Mouse (Mus musculus) midbrain, postnatal 0 days (tissue): ENCODE data around the gene Sp7. TPM values are rescaled to one million over a fixed set of nuclear protein-coding genes. Genes with fewer than 3 reads are reported as not detected.
A peak's percentile ranks its signal among the peaks of the same experiment; 100 is the strongest.

Experiments used
- ATAC-seq: fragments of 200-750 bp; cut with Nextera tagmentation; 2 replicates; pipeline ENCODE4 v1.8.0; 2017; ENCODE audit warnings: moderate number of reproducible peaks, mild to moderate bottlenecking, moderate TSS enrichment, moderate library complexity; ENCODE audit not compliant: low FRiP score
- DNase-seq: peaks from one replicate; pipeline ENCODE4 v3.0.0-alpha.2; 2015; ENCODE audit warnings: low spot score
- H3K27ac ChIP-seq: fragments of 300-500 bp; sonication (generic); 2 replicates; pipeline ENCODE4 v1.5.1; 2014; ENCODE audit warnings: low read depth, mild to moderate bottlenecking, low read length, mixed read lengths
- H3K27me3 ChIP-seq: fragments of 300-500 bp; sonication (generic); 2 replicates; pipeline ENCODE4 v1.6.1; 2014; ENCODE audit warnings: low read length, control low read depth, mixed read lengths; ENCODE audit not compliant: insufficient read depth
- H3K36me3 ChIP-seq: fragments of 300-500 bp; sonication (generic); 2 replicates; pipeline ENCODE4 v1.6.1; 2014; ENCODE audit warnings: low read length, control low read depth, mixed read lengths; ENCODE audit not compliant: insufficient read depth
- H3K4me1 ChIP-seq: fragments of 300-500 bp; sonication (generic); 2 replicates; pipeline ENCODE4 v1.6.1; 2014; ENCODE audit warnings: mild to moderate bottlenecking, control low read depth, antibody characterized with exemption, low read length, mixed read lengths; ENCODE audit not compliant: insufficient read depth
- H3K4me2 ChIP-seq: fragments of 300-500 bp; sonication (generic); 2 replicates; pipeline ENCODE4 v1.6.1; 2014; ENCODE audit warnings: low read depth, mild to moderate bottlenecking, low read length, mixed read lengths; ENCODE audit not compliant: poor library complexity, severe bottlenecking
- H3K4me3 ChIP-seq: fragments of 300-500 bp; sonication (generic); 2 replicates; pipeline ENCODE4 v1.5.1; 2014; ENCODE audit warnings: low read depth, mild to moderate bottlenecking, low read length, moderate library complexity
- H3K9ac ChIP-seq: fragments of 300-500 bp; sonication (generic); replicated peaks from 2 replicates; pipeline ENCODE4 v1.6.1; 2014; ENCODE audit warnings: mild to moderate bottlenecking, low read length, moderate library complexity, mixed read lengths; ENCODE audit not compliant: poor library complexity, severe bottlenecking
- H3K9me3 ChIP-seq: fragments of 300-500 bp; sonication (generic); 2 replicates; pipeline ENCODE4 v1.6.1; 2016; ENCODE audit warnings: low read length, control low read depth
- CTCF ChIP-seq: IDR thresholded peaks from 2 replicates; pipeline ENCODE4 v1.5.1; 2016; ENCODE audit warnings: antibody characterized with exemption, mild to moderate bottlenecking
- WGBS: fragments of 180-500 bp; shearing (Covaris S2); extraction: QIAGEN DNeasy Blood & Tissue Kit; methylation state at CpG from one replicate; pipeline ENCODE4 v1.1.7; 2014; 5-methylcytosine and 5-hydroxymethylcytosine counted together
- polyA plus RNA-seq: library from polyadenylated mRNA; unstranded; fragments of >200 nt; fragmentation: Nextera tagmentation; extraction: Ambion mirVana; gene quantifications from 2 replicates; pipeline ENCODE4 v1.2.1, GENCODE M21; 2015
- total RNA-seq: library from RNA; depleted of rRNA; stranded (reverse); fragments of >200 nt; gene quantifications from 2 replicates; pipeline ENCODE4 v1.2.3, GENCODE M21; 2014

Gene Sp7
- total and polyA plus RNA-seq, 2 experiments from 2014 or later: 0.10 to 0.60 TPM

GRCm38 (mm10) chr15:102356501-102357325 lies 10.3 kb downstream of the Sp7 start:
- no peak for TF ChIP-seq CTCF
- Histone ChIP-seq H3K9ac (no peak overlapping the region), H3K4me2 (no peak overlapping the region), H3K4me1 (peaks cover 10% of the 10 kb centered on the region), H3K4me3 (no peak overlapping the region), H3K27me3 (peaks cover 36% of the 10 kb centered on the region), H3K27ac (0 out of 2 replicates have a peak overlapping the region, but pooled peaks have one; percentile 32), H3K9me3 (no peaks in the 10 kb centered on the region), H3K36me3 (no peaks in the 10 kb centered on the region)
- no peak for ATAC-seq
- no peak for DNase-seq
- 39% methylated on average over 16 of the region's 16 CpGs for WGBS

- Histone ChIP-seq H3K4me1 (peaks cover 12% of the 10 kb centered on the region), H3K36me3 (no peaks in the 10 kb centered on the region), H3K4me2 (peak overlapping the region; percentile 97), H3K27ac (peak overlapping the region; percentile 32; the same call in 1 of the 2 replicates), H3K9me3 (no peaks in the 10 kb centered on the region), H3K27me3 (peaks cover 36% of the 10 kb centered on the region), H3K9ac (peak overlapping the region; percentile 56), H3K4me3 (peak overlapping the region; percentile 49)
- 2% methylated on average over 38 of the region's 38 CpGs for WGBS
- no peak for TF ChIP-seq CTCF
- ATAC-seq: peak; percentile 33; the same call in 1 of the 2 replicates
- peak; percentile 26 for DNase-seq
Measured at GRCm38 (mm10) chr15:102355871-102356441, 11.0 kb downstream of the Sp7 start.

- Histone ChIP-seq H3K27ac (peak overlapping the region; percentile 32; the same call in 1 of the 2 replicates), H3K4me3 (peak overlapping the region; percentile 49), H3K36me3 (no peaks in the 10 kb centered on the region), H3K27me3 (peaks cover 36% of the 10 kb centered on the region), H3K4me1 (peaks cover 12% of the 10 kb centered on the region), H3K9ac (peak overlapping the region; percentile 56), H3K9me3 (no peaks in the 10 kb centered on the region), H3K4me2 (peak overlapping the region; percentile 97)
- peak; percentile 44; the same call in 1 of the 2 replicates for ATAC-seq
- under 1% methylated on average over 45 of the region's 49 CpGs for WGBS
- TF ChIP-seq CTCF: peak; percentile 50
- DNase-seq: peak; percentile 51
Measured at GRCm38 (mm10) chr15:102355134-102355870, 11.7 kb downstream of the Sp7 start.

GRCm38 (mm10) chr15:102353986-102354385 lies 13.0 kb downstream of the Sp7 start:
- no peak overlapping the region for H3K9ac ChIP-seq
- H3K9me3 ChIP-seq: no peaks in the 10 kb centered on the region
- ATAC-seq: no peak
- H3K4me1 ChIP-seq: peaks cover 12% of the 10 kb centered on the region
- peaks cover 35% of the 10 kb centered on the region for H3K27me3 ChIP-seq
- no peak overlapping the region for H3K4me2 ChIP-seq
- no peak overlapping the region for H3K27ac ChIP-seq
- whole genome bisulfite sequencing: 82% methylated on average over 2 of the region's 2 CpGs
- peak; percentile 27; the same call in 1 of the 2 replicates for TF ChIP-seq CTCF
- H3K4me3 ChIP-seq: no peak overlapping the region
- no peaks in the 10 kb centered on the region for H3K36me3 ChIP-seq
- no peak for DNase-seq

- WGBS: 58% methylated on average over 2 of the region's 2 CpGs
- ATAC-seq: no peak
Measured at GRCm38 (mm10) chr15:102352177-102352576, 14.8 kb downstream of the Sp7 start.

More at GRCm38 (mm10) chr15:102352177-102352576, 14.8 kb downstream of the Sp7 start:
- Histone ChIP-seq H3K27ac (no peak overlapping the region), H3K27me3 (peaks cover 17% of the 10 kb centered on the region), H3K4me1 (peaks cover 8% of the 10 kb centered on the region), H3K36me3 (no peaks in the 10 kb centered on the region), H3K4me2 (no peak overlapping the region), H3K9ac (no peak overlapping the region), H3K4me3 (no peak overlapping the region), H3K9me3 (no peaks in the 10 kb centered on the region)
- DNase-seq: no peak
- TF ChIP-seq CTCF: peak; percentile 45
